Mouse (Mus musculus) forebrain, embryonic 11.5 days (tissue): ENCODE results near the gene Otud5. TPM values are rescaled to one million over a fixed set of nuclear protein-coding genes. Genes with fewer than 3 reads are reported as not detected.
"Not testable (repeated sequence)": the region's sequence is repeated elsewhere in the genome, so short reads cannot be mapped to it uniquely, and the experiment has no call there.

Source experiments
- ATAC-seq: fragments of 200-750 bp; cut with Nextera tagmentation; replicated peaks from 2 replicates; pipeline ENCODE4 v1.8.0; 2017; ENCODE audit warnings: moderate TSS enrichment; ENCODE audit not compliant: low FRiP score
- DNase-seq: peaks from one replicate; pipeline ENCODE4 v3.0.0-alpha.2; 2017; ENCODE audit warnings: low spot score
- H3K27ac ChIP-seq: fragments of 300-500 bp; sonication (generic); 2 replicates; pipeline ENCODE4 v1.5.1; 2014; ENCODE audit warnings: low read depth, low read length
- H3K27me3 ChIP-seq: fragments of 300-500 bp; sonication (generic); 2 replicates; pipeline ENCODE4 v1.6.1; 2014; ENCODE audit warnings: mild to moderate bottlenecking, low read length, mixed read lengths; ENCODE audit not compliant: control insufficient read depth, insufficient read depth
- H3K36me3 ChIP-seq: fragments of 300-500 bp; sonication (generic); 2 replicates; pipeline ENCODE4 v1.6.1; 2014; ENCODE audit warnings: mild to moderate bottlenecking, low read length, moderate library complexity, mixed read lengths; ENCODE audit not compliant: control insufficient read depth, insufficient read depth
- H3K4me1 ChIP-seq: fragments of 300-500 bp; sonication (generic); replicated peaks from 2 replicates; pipeline ENCODE4 v1.6.1; 2014; ENCODE audit warnings: low read length, mixed read lengths; ENCODE audit not compliant: control insufficient read depth, insufficient read depth
- H3K4me2 ChIP-seq: fragments of 300-500 bp; sonication (generic); 2 replicates; pipeline ENCODE4 v1.6.1; 2014; ENCODE audit warnings: low read depth, mild to moderate bottlenecking, low read length, moderate library complexity, mixed read lengths; ENCODE audit not compliant: severe bottlenecking
- H3K4me3 ChIP-seq: fragments of 300-500 bp; sonication (generic); 2 replicates; pipeline ENCODE4 v1.5.1; 2014; ENCODE audit warnings: low read depth, low read length
- H3K9ac ChIP-seq: fragments of 300-500 bp; sonication (generic); 2 replicates; pipeline ENCODE4 v1.6.1; 2014; ENCODE audit warnings: low read length
- H3K9me3 ChIP-seq: fragments of 300-500 bp; sonication (generic); 2 replicates; pipeline ENCODE4 v1.6.1; 2016; ENCODE audit warnings: low read length, mixed read lengths; ENCODE audit not compliant: control insufficient read depth
- WGBS: fragments of 180-500 bp; shearing (Covaris S2); extraction: QIAGEN DNeasy Blood & Tissue Kit; methylation state at CpG from one replicate; pipeline ENCODE4 v1.1.7; 2014; 5-methylcytosine and 5-hydroxymethylcytosine counted together
- polyA plus RNA-seq: library from polyadenylated mRNA; unstranded; fragments of >200 nt; fragmentation: Nextera tagmentation; extraction: Ambion mirVana; gene quantifications from 2 replicates; pipeline ENCODE4 v1.2.1, GENCODE M21; 2014

Gene Otud5
- polyA plus RNA-seq = 37.3 and 37.6 TPM in 2 replicates

DNA sequence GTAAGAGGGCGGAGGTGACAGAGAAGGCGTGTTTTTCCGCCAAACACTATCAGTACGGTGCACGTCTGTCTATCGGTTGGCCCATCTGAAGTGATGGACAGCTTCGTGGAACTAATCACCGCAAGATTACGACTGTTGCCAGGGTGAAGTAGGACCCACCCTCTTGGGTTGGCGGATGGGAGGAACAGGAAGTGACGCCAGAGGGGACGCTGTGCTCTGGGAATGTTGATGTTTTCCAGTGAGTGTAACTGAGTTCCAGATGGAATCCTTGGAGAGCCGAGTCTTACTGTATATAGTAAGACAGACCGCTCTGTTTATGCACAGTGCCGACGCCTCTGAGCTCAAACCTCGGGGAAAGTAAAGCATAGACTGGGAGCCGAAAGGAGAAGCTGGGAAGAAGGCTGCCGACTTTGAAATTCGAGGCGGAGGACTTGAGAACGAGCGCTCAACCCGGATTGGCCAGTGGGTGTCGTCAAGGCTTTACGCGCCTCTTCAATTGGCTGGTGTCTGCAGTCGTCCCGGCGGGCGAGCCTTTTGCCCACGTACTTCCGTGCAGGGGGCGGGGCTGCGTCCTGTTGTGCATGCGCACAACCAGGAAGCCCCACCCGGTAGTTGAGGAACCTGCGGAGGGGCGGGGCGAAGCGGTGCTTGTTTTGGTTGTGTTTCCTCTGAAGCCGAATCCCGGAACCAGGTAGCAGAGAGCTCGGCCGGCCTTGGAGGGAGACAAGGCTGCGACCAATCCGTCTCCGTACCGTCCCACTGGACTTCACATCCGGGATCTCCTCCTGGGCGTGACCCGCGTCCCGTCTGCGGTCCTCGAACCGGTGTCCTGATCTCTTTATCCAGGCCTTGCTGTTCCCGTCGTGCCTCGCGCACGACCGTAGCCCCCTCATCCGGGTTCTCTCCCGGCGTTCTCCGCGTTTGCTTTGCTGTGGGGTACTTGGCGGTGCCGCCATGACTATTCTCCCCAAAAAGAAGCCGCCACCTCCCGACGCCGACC is at the start of gene Otud5:
TSS of gene Otud5 (plus strand) at position 202 of the 1,000 bp plus-strand sequence.
- WGBS = 20% methylated on average over 73 of the region's 74 CpGs
- Histone ChIP-seq H3K27me3 (no peaks in the 10 kb centered on the region), H3K4me1 (no peaks in the 10 kb centered on the region), H3K36me3 (no peaks in the 10 kb centered on the region), H3K4me3 (peak within 1 kb of the TSS; percentile 71), H3K4me2 (peak within 1 kb of the TSS; percentile 59), H3K9ac (peak within 1 kb of the TSS; percentile 77), H3K9me3 (no peaks in the 10 kb centered on the region), H3K27ac (peak within 1 kb of the TSS; percentile 78)
- ATAC-seq (peak; percentile 98), DNase-seq (peak; percentile 95)

DNA sequence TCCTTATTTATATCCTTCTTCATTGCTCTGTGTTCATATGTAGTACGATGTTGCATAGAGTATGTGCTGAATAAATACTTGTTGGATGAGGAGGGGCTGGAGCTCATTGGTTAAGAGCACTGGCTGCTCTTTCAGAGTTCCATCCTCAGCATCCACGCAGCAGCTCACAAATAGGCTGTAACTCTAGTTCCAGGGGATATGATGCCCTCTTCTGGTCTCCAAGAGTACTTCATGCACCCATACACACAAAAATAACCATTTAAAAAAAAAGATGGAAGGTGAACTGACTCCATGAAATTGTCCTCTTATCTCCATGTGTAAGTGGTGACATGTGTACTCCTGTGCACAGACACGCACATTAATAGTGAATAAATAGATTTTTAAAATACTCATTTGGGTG is 47.8 kb upstream of the Otud5 start:
- Histone ChIP-seq H3K27me3 (no peaks in the 10 kb centered on the region), H3K36me3 (no peaks in the 10 kb centered on the region), H3K4me3 (no peak overlapping the region), H3K9ac (no peak overlapping the region), H3K9me3 (no peaks in the 10 kb centered on the region), H3K4me2 (no peak overlapping the region), H3K4me1 (no peaks in the 10 kb centered on the region; the same call in 1 of the 2 replicates), H3K27ac (no peak overlapping the region)
- no peak for ATAC-seq
- WGBS = 40% methylated on average over 3 of the region's 3 CpGs
- DNase-seq = no peak

DNA sequence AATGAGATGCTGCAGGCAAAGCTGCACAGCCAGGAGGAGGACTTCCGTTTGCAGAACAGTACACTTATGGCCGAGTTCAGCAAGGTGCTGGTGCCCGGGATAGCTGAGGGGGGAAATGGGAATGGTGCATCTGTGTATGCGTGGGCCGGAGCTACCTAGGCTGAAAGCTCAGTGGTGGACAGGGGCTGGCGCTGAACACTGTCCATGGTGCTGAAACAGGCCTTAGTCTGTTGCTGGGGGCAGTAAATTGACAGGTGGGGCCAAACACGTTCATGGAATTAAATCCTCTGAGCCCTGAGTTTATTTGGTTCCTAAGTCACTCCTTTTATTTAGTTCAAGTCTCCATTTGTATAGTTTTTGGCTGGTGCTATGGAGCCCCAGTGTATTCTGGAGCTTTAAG is 46.1 kb upstream of the Otud5 start:
- no peaks in the 10 kb centered on the region; the same call in 1 of the 2 replicates for H3K4me1 ChIP-seq
- DNase-seq (peak; percentile 57), ATAC-seq (no peak)
- H3K27ac ChIP-seq = no peak overlapping the region
- H3K27me3 ChIP-seq = no peaks in the 10 kb centered on the region
- WGBS = 32% methylated on average over 7 of the region's 7 CpGs
- no peak overlapping the region for H3K4me3 ChIP-seq
- H3K36me3 ChIP-seq = no peaks in the 10 kb centered on the region
- H3K4me2 ChIP-seq = no peak overlapping the region
- no peaks in the 10 kb centered on the region for H3K9me3 ChIP-seq
- H3K9ac ChIP-seq = no peak overlapping the region

DNA sequence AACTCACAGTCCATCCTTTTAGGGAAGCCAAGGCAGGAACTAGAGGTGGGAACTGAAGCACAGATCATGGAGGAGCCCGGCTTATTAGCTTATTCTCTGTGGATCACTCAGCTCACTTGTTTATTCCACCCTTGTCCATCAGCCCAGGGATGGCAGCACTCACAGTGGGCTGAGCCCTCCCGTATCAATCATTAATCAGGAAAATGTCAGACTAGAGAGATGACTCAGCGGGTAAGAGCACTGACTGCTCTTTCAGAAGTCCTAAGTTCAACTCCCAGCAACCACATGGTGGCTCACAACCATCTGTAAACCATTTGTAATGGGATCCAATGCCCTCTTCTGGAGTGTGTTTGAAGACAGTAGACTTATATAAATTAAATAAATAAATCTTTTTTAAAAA is 43.8 kb upstream of the Otud5 start:
- no peaks in the 10 kb centered on the region for H3K27me3 ChIP-seq
- DNase-seq (no peak), ATAC-seq (no peak)
- H3K27ac ChIP-seq = no peak overlapping the region
- no peak overlapping the region for H3K9ac ChIP-seq
- H3K4me3 ChIP-seq = no peak overlapping the region
- no peaks in the 10 kb centered on the region for H3K36me3 ChIP-seq
- no peaks in the 10 kb centered on the region for H3K4me1 ChIP-seq
- H3K9me3 ChIP-seq = no peaks in the 10 kb centered on the region
- 91% methylated on average over 3 of the region's 3 CpGs for WGBS
- no peak overlapping the region for H3K4me2 ChIP-seq

DNA sequence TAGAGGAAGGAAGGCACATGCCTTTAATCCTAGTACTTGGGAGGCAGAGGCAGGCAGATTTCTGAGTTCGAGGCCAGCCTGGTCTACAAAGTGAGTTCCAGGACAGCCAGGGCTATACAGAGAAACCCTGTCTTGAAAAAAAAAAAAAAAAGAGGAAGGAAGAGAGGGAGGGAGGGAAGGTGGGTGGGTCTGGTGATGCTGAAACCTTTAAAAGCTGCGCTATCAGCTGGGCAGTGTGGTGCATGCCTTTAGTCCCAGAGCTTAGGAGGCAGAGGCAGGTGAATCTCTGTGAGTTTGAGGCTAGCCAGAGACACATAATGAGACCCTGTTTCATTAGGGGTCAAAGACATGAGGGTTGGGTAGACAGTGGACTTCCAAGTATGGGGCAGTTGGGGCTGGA is 39.0 kb upstream of the Otud5 start:
- not testable (repeated sequence) for H3K4me1 ChIP-seq, H3K9ac ChIP-seq, ATAC-seq, H3K27ac ChIP-seq, H3K4me3 ChIP-seq, H3K4me2 ChIP-seq, H3K27me3 ChIP-seq, H3K9me3 ChIP-seq, DNase-seq, H3K36me3 ChIP-seq
- 89% methylated on average over 2 of the region's 2 CpGs for WGBS

DNA sequence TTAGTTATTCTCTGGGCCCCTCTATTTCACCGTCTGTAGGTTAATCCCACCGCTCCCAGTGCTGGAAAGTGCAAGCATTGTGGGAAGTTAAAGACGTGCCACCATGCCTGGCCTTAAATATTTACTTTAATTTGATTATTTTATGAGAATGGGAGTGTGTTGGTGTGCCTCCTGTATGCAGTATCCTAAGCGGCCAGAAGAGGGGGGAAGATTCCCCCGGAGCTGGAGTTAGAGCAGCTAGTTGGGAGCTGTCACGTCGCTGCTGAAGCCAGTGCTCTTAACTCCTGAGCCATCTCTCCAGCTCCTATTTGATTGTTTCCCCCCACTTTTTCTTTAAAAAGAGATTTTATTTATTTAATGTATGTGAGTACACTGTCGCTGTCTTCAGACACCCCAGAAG is 26.1 kb upstream of the Otud5 start:
- H3K9me3 ChIP-seq, H3K36me3 ChIP-seq, H3K27me3 ChIP-seq, ATAC-seq, H3K4me1 ChIP-seq, H3K9ac ChIP-seq, H3K27ac ChIP-seq, DNase-seq, H3K4me3 ChIP-seq, H3K4me2 ChIP-seq: not testable (repeated sequence)
- 59% methylated on average over 8 of the region's 8 CpGs for WGBS

DNA sequence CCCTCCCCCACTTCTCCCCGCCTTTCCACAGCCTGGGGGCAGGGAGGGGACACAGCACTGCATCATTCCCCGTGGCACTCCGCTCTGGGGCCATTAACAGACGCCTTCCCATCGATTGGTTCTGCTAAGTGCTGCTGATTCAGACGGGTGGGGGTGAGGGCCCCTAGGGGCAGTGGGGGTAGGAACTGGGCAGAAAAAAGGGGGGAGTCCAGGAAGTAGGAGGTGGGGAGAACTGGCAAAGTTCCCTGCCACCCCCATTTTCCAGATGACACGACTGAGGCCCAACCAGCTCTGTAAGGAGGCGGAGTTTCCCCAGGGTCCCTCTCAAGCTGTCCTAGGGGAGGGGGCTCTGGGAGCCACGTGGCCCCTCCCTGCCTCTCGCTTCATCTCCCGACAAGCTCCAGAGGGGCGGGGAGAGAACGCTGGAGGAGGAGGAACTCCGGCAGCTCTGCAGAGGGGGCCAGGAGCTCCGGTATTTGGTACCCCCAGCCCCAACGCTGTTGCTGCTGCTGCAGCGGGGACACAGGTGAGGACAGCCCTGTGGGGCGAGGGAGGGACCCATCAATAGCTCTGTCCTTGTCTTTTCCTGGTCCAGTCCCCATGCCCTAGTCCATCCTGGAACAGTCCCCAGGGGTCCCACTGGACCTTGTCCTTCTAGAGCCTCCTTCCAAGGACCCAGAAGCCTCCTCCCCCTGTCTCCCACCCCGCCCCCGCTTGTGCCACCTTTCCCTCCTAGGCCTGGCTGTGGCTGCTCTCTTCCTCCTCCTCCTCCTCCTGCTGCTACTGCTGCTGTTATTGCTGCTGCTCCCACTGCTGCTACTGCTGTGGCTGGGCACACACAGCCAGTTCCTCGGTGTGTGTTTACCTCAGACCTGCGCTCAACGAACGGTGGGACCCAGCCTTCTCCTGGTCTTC is 19.0 kb upstream of the Otud5 start, which contains the start of gene Kcnd1:
TSS of gene Kcnd1 (plus strand) at position 425 of the 915 bp plus-strand sequence.
- peak; percentile 58 for ATAC-seq
- H3K4me2 ChIP-seq = peak within 1 kb of the TSS; percentile 43
- peak; percentile 50 for DNase-seq
- peak within 1 kb of the TSS; percentile 3; the same call in 1 of the 2 replicates for H3K9ac ChIP-seq
- H3K4me1 ChIP-seq = no peaks in the 10 kb centered on the region
- H3K36me3 ChIP-seq = no peaks in the 10 kb centered on the region
- no peaks in the 10 kb centered on the region for H3K9me3 ChIP-seq
- H3K4me3 ChIP-seq = peak within 1 kb of the TSS; percentile 16
- H3K27ac ChIP-seq = no peak within 1 kb of the TSS
- WGBS = 26% methylated on average over 22 of the region's 24 CpGs
- H3K27me3 ChIP-seq = no peaks in the 10 kb centered on the region

DNA sequence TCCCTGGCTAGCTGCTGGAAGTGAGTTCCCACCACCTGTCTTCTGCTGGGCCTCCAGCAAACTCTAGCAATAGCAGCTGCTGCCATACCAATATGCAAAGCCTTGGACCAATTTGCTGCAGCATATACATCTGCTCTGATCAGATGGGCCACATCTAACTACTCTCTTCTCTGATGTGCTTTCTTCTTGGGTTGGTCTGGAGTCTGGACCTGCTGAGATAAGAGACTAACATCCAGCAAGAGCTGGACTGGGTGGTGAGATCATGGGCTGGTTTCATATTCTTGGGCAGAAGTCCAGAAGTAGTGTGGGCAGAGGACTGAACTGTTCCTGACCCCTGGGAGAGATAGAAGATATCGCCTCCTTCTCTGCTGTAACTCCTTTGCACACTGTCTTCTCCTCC is 4.0 kb upstream of the Otud5 start:
- 100% methylated on average over 1 of the region's 1 CpGs for WGBS
- ATAC-seq (no peak), DNase-seq (no peak)
- no peak overlapping the region for H3K27ac ChIP-seq
- H3K9me3 ChIP-seq = no peaks in the 10 kb centered on the region
- no peaks in the 10 kb centered on the region for H3K27me3 ChIP-seq
- no peak overlapping the region for H3K4me2 ChIP-seq
- H3K9ac ChIP-seq = no peak overlapping the region
- H3K36me3 ChIP-seq = no peaks in the 10 kb centered on the region
- no peaks in the 10 kb centered on the region for H3K4me1 ChIP-seq
- no peak overlapping the region for H3K4me3 ChIP-seq
